Mouse (Mus musculus) kidney, embryonic 14.5 days (tissue): Measurements from ENCODE around the gene Ddah2. TPM values are rescaled to one million over a fixed set of nuclear protein-coding genes. Genes with fewer than 3 reads are reported as not detected.

Experiments
- ATAC-seq: fragments of 200-750 bp; cut with Nextera tagmentation; 2 replicates; pipeline ENCODE4 v1.8.0; 2017; ENCODE audit warnings: moderate number of reproducible peaks, mild to moderate bottlenecking, moderate TSS enrichment, moderate library complexity; ENCODE audit not compliant: low FRiP score, low TSS enrichment
- H3K27ac ChIP-seq: fragments of 300-500 bp; sonication (generic); 2 replicates; pipeline ENCODE4 v1.5.1; 2014; ENCODE audit warnings: low read depth, mild to moderate bottlenecking, low read length, moderate library complexity, mixed read lengths
- H3K27me3 ChIP-seq: fragments of 300-500 bp; sonication (generic); 2 replicates; pipeline ENCODE4 v1.6.1; 2014; ENCODE audit warnings: mild to moderate bottlenecking, low read length; ENCODE audit not compliant: control insufficient read depth, insufficient read depth
- H3K36me3 ChIP-seq: fragments of 300-500 bp; sonication (generic); 2 replicates; pipeline ENCODE4 v1.6.1; 2014; ENCODE audit warnings: low read length, mixed read lengths; ENCODE audit not compliant: control insufficient read depth, insufficient read depth
- H3K4me1 ChIP-seq: fragments of 300-500 bp; sonication (generic); 2 replicates; pipeline ENCODE4 v1.6.1; 2014; ENCODE audit warnings: low read length, mixed read lengths; ENCODE audit not compliant: control insufficient read depth, insufficient read depth
- H3K4me2 ChIP-seq: fragments of 300-500 bp; sonication (generic); replicated peaks from 2 replicates; pipeline ENCODE4 v1.6.1; 2014; ENCODE audit warnings: low read depth, mild to moderate bottlenecking, low read length
- H3K4me3 ChIP-seq: fragments of 300-500 bp; sonication (generic); 2 replicates; pipeline ENCODE4 v1.5.1; 2014; ENCODE audit warnings: mild to moderate bottlenecking, low read length
- H3K9ac ChIP-seq: fragments of 300-500 bp; sonication (generic); 2 replicates; pipeline ENCODE4 v1.6.1; 2014; ENCODE audit warnings: low read depth, mild to moderate bottlenecking, low read length, moderate library complexity
- H3K9me3 ChIP-seq: fragments of 300-500 bp; sonication (generic); 2 replicates; pipeline ENCODE4 v1.6.1; 2016; ENCODE audit warnings: low read length; ENCODE audit not compliant: control insufficient read depth
- WGBS: fragments of 180-500 bp; shearing (Covaris S2); extraction: QIAGEN DNeasy Blood & Tissue Kit; methylation state at CpG from one replicate; pipeline ENCODE4 v1.1.7; 2014; 5-methylcytosine and 5-hydroxymethylcytosine counted together
- polyA plus RNA-seq: library from polyadenylated mRNA; unstranded; fragments of >200 nt; fragmentation: Nextera tagmentation; extraction: Ambion mirVana; gene quantifications from 2 replicates; pipeline ENCODE4 v1.2.1, GENCODE M21; 2014

Gene Ddah2
- polyA plus RNA-seq, 1 experiment from 2014 or later, result 355 TPM

DNA sequence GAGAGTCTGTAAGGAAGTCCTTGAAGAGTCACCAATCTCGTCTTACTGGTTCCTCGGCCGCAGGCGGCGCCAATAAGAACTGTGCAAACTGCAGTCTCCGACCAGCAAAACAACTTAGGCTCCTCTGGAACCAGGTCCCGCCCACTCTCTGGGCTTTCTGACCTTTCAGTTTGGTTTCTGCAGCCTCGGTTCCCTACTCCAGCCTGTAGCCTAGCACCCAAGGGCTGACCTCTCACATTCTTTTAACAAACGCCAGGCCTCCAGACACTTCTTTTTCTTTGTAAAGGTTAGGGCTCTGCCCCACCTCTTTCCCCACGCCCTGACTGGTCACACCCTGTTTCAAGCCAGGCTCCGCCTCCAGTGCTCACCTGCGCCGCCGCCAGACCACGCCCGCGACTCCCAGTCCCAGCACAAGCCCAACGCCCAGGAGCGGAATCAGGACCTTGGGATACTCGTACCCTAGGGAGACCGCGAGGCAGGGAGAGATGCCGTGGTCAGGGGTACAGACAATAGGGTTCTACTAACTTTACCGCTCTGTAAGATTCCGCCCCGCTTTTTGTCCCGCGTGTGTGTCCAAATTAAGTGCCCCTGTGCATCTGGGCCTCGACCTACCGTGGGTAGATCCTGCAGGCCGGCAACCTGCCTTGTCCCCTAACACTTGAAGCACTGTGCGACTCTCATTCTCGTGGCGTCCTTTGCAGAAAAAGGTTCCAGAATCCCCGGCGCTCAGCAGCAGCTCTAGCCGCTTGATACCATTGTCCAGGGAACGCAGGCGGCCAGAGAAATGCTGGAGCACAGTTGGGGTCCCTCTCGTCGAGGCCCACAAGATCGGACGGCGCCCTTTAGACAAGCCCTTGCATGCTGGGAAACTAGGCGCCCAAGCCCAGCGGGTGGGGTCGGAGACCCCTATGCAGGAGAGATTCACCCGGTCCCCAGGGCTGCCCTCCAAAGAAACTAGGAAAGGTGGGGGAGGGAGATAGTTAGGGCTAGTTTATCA is 6.4 kb downstream of the Ddah2 start, which contains the start of gene Ly6g6c:
TSS of gene Ly6g6c (plus strand) at position 438 of the 997 bp plus-strand sequence.
- ATAC-seq, result peak; percentile 61
- H3K4me1 ChIP-seq, result peaks cover 32% of the 10 kb centered on the region
- H3K4me2 ChIP-seq, result peak within 1 kb of the TSS; percentile 71
- H3K27ac ChIP-seq, result peak within 1 kb of the TSS; percentile 15; the same call in 1 of the 2 replicates
- H3K9ac ChIP-seq, result peak within 1 kb of the TSS; percentile 50; the same call in 1 of the 2 replicates
- no peaks in the 10 kb centered on the region for H3K9me3 ChIP-seq
- no peaks in the 10 kb centered on the region; the same call in 1 of the 2 replicates for H3K27me3 ChIP-seq
- peak within 1 kb of the TSS; percentile 35 for H3K4me3 ChIP-seq
- peaks cover 31% of the 10 kb centered on the region for H3K36me3 ChIP-seq
- WGBS, result 1% methylated on average over 48 of the region's 48 CpGs

DNA sequence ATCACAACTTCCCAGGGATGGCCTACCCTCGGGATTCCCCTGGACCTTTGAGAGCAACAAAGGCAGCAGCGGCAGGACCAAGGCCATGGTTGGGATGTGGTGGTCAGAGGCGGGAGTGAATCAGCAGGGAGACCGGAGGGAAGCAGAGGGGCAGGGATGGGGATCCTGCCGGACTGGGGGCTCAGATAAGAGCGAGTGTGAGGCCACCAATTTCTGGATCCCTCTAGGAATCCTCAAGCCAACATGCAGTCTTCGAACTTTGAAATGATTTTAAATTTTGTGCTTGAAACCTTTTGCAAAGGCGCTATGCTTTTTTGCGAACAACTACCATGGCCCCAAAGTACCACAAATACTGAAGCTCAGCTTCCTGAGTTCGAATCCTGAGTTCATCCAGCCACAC is 7.2 kb downstream of the Ddah2 start, which contains the start of gene Mpig6b:
TSS of gene Mpig6b (minus strand) at position 101 of the 400 bp plus-strand sequence.
- WGBS, result 50% methylated on average over 10 of the region's 10 CpGs
- Histone ChIP-seq H3K27me3 (no peaks in the 10 kb centered on the region; the same call in 1 of the 2 replicates), H3K4me2 (peak within 1 kb of the TSS; percentile 71), H3K4me3 (peak within 1 kb of the TSS; percentile 35), H3K4me1 (peaks cover 24% of the 10 kb centered on the region), H3K36me3 (peaks cover 23% of the 10 kb centered on the region), H3K9me3 (no peaks in the 10 kb centered on the region), H3K27ac (0 out of 2 replicates have a peak within 1 kb of the TSS, but pooled peaks have one; percentile 15), H3K9ac (peak within 1 kb of the TSS; percentile 50; the same call in 1 of the 2 replicates)
- no peak for ATAC-seq

DNA sequence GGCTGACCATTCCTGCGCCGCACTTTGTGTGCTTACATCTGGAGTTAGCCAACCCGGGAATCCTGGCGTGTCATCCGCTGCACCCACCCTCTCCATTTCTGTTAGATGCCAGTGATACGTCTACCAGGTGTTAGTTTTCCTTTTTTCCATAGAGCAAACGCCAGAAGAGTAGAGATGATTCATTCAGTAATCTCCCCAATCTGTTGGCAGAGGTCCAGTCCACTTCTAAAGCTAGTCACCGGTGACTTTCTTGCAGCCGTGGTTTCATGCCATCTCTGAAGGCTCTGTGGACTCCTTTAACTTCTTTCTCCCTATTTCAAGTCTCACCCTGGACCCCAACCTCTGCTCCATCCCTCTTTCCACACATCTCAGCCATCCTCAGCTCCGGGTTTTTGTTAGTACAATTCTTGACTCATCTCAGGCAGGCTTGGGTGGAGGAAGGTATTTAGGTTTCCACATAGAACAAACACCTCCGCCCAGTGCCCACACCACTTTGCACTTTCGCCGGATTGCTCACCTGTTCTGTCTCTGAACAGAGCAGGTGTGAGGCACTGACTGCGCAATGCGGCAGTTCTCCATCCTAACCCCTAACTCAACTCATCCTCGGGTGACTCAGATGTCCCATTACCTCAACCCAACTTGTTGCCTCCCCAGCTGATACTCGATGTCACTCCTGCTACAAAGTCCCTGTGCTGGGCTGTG is 9.5 kb downstream of the Ddah2 start:
- H3K9ac ChIP-seq, result no peak overlapping the region
- H3K36me3 ChIP-seq, result peaks cover under 1% of the 10 kb centered on the region; the same call in 1 of the 2 replicates
- WGBS, result 83% methylated on average over 17 of the region's 17 CpGs
- no peak overlapping the region for H3K27ac ChIP-seq
- no peaks in the 10 kb centered on the region; the same call in 1 of the 2 replicates for H3K27me3 ChIP-seq
- ATAC-seq, result no peak
- no peak overlapping the region for H3K4me3 ChIP-seq
- peaks cover 20% of the 10 kb centered on the region for H3K4me1 ChIP-seq
- H3K4me2 ChIP-seq, result no peak overlapping the region
- no peaks in the 10 kb centered on the region for H3K9me3 ChIP-seq

DNA sequence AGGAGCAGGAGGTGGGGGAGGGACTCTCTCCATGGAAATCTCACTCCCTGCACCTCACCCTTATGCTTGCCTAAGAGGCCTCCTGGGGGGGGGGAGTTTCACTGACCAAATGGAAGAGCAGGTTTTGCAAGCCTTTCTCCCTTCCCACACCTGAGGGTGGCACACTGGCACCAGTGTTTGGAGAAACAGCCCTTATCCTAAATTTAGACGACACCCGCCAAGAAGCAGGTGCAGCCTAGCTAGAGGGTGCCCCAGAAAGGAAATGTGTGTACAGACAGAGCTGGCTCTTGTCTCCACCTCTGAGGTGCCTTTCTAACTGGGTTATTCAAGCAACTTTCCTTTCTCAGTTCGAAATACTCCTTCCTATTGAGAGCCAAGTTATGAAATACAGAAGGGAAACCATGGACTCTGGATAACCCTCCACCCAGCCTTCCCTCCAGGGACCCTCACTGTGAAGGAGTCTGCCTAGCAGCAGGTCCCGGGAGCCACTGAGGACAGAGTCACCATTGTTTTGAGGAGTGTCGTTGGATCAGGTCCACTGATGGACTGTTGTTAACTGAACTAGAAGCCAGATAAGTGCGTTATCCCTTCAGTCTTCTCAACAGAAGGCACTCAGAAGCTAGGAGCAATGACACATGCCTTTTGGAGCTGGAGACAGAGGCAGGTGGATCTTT is 11.9 kb downstream of the Ddah2 start:
- H3K4me1 ChIP-seq, result peaks cover 2% of the 10 kb centered on the region; the same call in 1 of the 2 replicates

DNA sequence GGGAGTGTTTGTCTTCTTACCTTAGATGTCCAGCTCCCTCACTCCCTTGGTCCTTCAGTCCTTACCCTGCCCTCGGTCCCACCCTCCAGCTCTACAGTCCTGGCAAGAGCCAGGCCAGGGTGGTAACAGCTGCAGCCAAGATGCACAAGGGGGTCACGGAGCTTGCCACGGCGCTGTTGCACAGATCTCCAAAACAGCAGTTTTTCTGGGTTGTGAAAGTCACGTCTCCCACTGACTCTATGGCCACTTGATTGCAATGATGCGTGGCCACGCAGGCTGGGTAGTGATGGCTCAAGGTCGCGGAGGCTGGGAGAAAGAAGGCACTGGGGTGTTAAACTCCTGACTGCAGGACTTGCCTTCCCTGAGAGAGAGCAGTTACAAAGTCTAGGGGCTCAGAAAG is 12.6 kb downstream of the Ddah2 start:
- no peak overlapping the region for H3K9ac ChIP-seq
- no peaks in the 10 kb centered on the region; the same call in 1 of the 2 replicates for H3K27me3 ChIP-seq
- no peaks in the 10 kb centered on the region for H3K36me3 ChIP-seq
- peaks cover 3% of the 10 kb centered on the region; the same call in 1 of the 2 replicates for H3K9me3 ChIP-seq
- no peak for ATAC-seq
- H3K4me1 ChIP-seq, result 0 out of 2 replicates have a peak, but pooled peaks cover 3% of the 10 kb centered on the region
- H3K4me3 ChIP-seq, result no peak overlapping the region
- H3K4me2 ChIP-seq, result no peak overlapping the region
- 51% methylated on average over 9 of the region's 9 CpGs for WGBS
- H3K27ac ChIP-seq, result no peak overlapping the region

More for the DNA sequence above, 11.9 kb downstream of the Ddah2 start:
- Histone ChIP-seq H3K4me3 (no peak overlapping the region), H3K36me3 (no peaks in the 10 kb centered on the region), H3K9ac (no peak overlapping the region), H3K27me3 (no peaks in the 10 kb centered on the region; the same call in 1 of the 2 replicates), H3K27ac (no peak overlapping the region), H3K9me3 (peaks cover 3% of the 10 kb centered on the region; the same call in 1 of the 2 replicates), H3K4me2 (no peak overlapping the region)
- WGBS, result 59% methylated on average over 6 of the region's 6 CpGs
- ATAC-seq, result no peak

DNA sequence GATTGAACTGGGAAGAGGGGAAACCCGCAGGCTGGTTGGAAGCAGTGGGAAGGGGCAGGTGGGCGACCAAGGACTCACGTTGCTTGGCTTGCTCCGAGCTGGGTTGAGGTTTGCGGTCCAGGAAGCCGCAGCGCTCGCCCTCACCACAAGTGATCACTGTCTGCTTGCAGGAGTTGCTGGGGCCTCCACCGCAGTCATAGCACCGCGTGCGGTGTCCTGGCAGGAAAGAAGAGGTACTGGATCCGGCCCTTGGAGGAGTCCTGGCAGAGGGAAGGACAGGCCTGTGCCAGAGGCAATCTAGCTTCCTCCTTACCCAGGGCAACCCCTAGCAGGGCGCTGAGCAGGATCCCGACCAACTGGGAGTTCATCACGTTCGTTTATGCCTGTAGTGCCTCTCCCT is 15.3 kb downstream of the Ddah2 start:
- H3K27ac ChIP-seq, result no peak overlapping the region
- peaks cover 3% of the 10 kb centered on the region; the same call in 1 of the 2 replicates for H3K9me3 ChIP-seq
- no peak overlapping the region for H3K4me3 ChIP-seq
- no peak for ATAC-seq
- peaks cover 9% of the 10 kb centered on the region; the same call in 1 of the 2 replicates for H3K4me1 ChIP-seq
- H3K9ac ChIP-seq, result no peak overlapping the region
- no peak overlapping the region for H3K4me2 ChIP-seq
- no peaks in the 10 kb centered on the region for H3K36me3 ChIP-seq
- H3K27me3 ChIP-seq, result peaks cover 2% of the 10 kb centered on the region; the same call in 1 of the 2 replicates
- 22% methylated on average over 17 of the region's 17 CpGs for WGBS

DNA sequence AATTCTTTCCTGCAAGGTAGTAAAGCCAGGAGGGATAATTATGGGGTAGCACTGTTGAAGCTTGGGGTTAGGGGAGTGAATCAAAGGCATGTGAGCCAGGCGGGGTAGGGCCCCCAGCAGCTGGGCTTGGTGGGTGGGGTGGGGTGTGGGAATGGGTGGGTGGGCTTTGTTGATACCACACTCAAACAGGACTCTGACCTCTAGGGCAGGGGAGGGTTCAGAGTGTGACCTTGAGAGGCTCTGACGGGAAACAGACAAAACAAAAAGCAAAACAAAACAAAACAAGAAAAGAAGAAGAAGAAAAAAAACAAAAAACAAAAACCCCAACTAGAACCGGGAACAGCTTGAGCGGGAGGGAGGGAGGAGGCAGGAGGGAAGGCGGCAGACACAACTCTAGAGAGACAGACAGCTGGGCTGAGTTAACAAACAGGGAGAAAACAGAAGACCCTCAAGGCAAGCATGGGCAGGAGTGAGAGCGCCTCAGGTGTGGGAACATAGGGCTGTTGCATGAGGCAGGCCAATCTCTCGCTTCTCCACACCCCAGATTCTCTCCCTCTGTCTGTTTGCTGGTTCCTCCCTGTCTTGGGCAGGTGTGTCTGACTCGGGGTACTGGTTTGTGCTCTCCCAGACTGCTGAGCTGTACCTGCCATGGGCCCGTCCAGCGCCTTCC is 17.8 kb downstream of the Ddah2 start, which contains the start of gene Ly6g6e:
TSS of gene Ly6g6e (plus strand) at position 396 of the 670 bp plus-strand sequence.
- Histone ChIP-seq H3K36me3 (no peaks in the 10 kb centered on the region), H3K9ac (peak within 1 kb of the TSS; percentile 55), H3K27me3 (peaks cover 2% of the 10 kb centered on the region; the same call in 1 of the 2 replicates), H3K27ac (peak within 1 kb of the TSS; percentile 37; the same call in 1 of the 2 replicates), H3K9me3 (peaks cover 3% of the 10 kb centered on the region; the same call in 1 of the 2 replicates), H3K4me3 (peak within 1 kb of the TSS; percentile 31), H3K4me2 (peak within 1 kb of the TSS; percentile 50), H3K4me1 (peaks cover 9% of the 10 kb centered on the region; the same call in 1 of the 2 replicates)
- WGBS, result 37% methylated on average over 10 of the region's 10 CpGs
- ATAC-seq, result no peak
